Mouse (Mus musculus) myocyte (in vitro differentiated cells): ENCODE results near the gene Rbm17. TPM values are rescaled to one million over a fixed set of nuclear protein-coding genes. Genes with fewer than 3 reads are reported as not detected.
"Not testable (repeated sequence)": the region's sequence is repeated elsewhere in the genome, so short reads cannot be mapped to it uniquely, and the experiment has no call there.

Source experiments
- H3K27me3 ChIP-seq: one replicate; pipeline ENCODE4 v1.6.1; 2011; ENCODE audit not compliant: control insufficient read depth, insufficient read depth, insufficient read length
- H3K36me3 ChIP-seq: one replicate; pipeline ENCODE4 v1.6.1; 2011; ENCODE audit not compliant: control insufficient read depth, insufficient read depth
- H3K4me2 ChIP-seq: one replicate; pipeline ENCODE4 v1.6.1; 2011; ENCODE audit warnings: low read depth, control low read depth
- H3K4me3 ChIP-seq: one replicate; pipeline ENCODE4 v1.5.1; 2011; ENCODE audit warnings: mild to moderate bottlenecking, control low read depth, moderate library complexity
- H3K79me2 ChIP-seq: one replicate; pipeline ENCODE4 v1.6.1; 2011; ENCODE audit not compliant: control insufficient read depth, insufficient read depth
- H3ac ChIP-seq: one replicate; pipeline ENCODE4 v1.6.1; 2011; ENCODE audit not compliant: control insufficient read depth, insufficient read length
- CEBPB ChIP-seq: IDR thresholded peaks from 2 replicates; pipeline ENCODE4 v1.6.1; 2011; ENCODE audit warnings: mild to moderate bottlenecking, moderate library complexity; ENCODE audit not compliant: poor library complexity, insufficient read depth, severe bottlenecking
- E2F4 ChIP-seq: IDR thresholded peaks from one replicate; pipeline ENCODE4 v1.6.1; 2011; ENCODE audit warnings: mild to moderate bottlenecking, control low read depth, moderate library complexity; ENCODE audit not compliant: insufficient read depth
- MAX ChIP-seq: IDR thresholded peaks from one replicate; pipeline ENCODE4 v1.6.1; 2011; ENCODE audit warnings: low read depth, mild to moderate bottlenecking, control low read depth
- MYOD1 ChIP-seq, 3 experiments: IDR thresholded peaks; one replicate each; pipeline ENCODE4 v1.6.1; 2011; ENCODE audit warnings: control low read depth in 2 of 3, low read depth in 2 of 3, mild to moderate bottlenecking in 2 of 3, moderate library complexity in 1 of 3; ENCODE audit not compliant: insufficient read length in 2 of 3, control insufficient read depth in 1 of 3
- MYOG ChIP-seq, 3 experiments: IDR thresholded peaks; one replicate each; pipeline ENCODE4 v1.6.1; 2011; ENCODE audit warnings: control low read depth in 2 of 3, low read depth in 2 of 3, mild to moderate bottlenecking in 2 of 3; ENCODE audit not compliant: insufficient read length in 2 of 3, control insufficient read depth in 1 of 3, insufficient read depth in 1 of 3
- POLR2A ChIP-seq: IDR thresholded peaks from one replicate; pipeline ENCODE4 v1.6.1; 2011; ENCODE audit warnings: low read depth, mild to moderate bottlenecking, control low read depth, moderate library complexity; ENCODE audit not compliant: insufficient read length
- POLR2AphosphoS2 ChIP-seq: IDR thresholded peaks from one replicate; pipeline ENCODE4 v1.6.1; 2011; ENCODE audit warnings: low read depth, control low read depth; ENCODE audit not compliant: insufficient read length
- SRF ChIP-seq: IDR thresholded peaks from one replicate; pipeline ENCODE4 v1.6.1; 2011; ENCODE audit warnings: low read depth; ENCODE audit not compliant: control insufficient read depth, insufficient read length
- TCF12 ChIP-seq: IDR thresholded peaks from one replicate; pipeline ENCODE4 v1.6.1; 2011; ENCODE audit warnings: mild to moderate bottlenecking, control low read depth; ENCODE audit not compliant: poor library complexity, insufficient read depth, severe bottlenecking
- TCF3 ChIP-seq: IDR thresholded peaks from one replicate; pipeline ENCODE4 v1.6.1; 2011; ENCODE audit warnings: low read depth, control low read depth; ENCODE audit not compliant: insufficient read length
- USF1 ChIP-seq: IDR thresholded peaks from one replicate; pipeline ENCODE4 v1.6.1; 2011; ENCODE audit warnings: low read depth, mild to moderate bottlenecking, control low read depth, moderate library complexity
- polyA plus RNA-seq: library from polyadenylated mRNA; unstranded; fragments of >200 nt; fragmentation: generic; extraction: Trizol; gene quantifications from one replicate; pipeline ENCODE4 v1.2.1, GENCODE M21; 2012; ENCODE audit warnings: missing spikeins

Gene Rbm17
- polyA plus RNA-seq, 1 experiment, result 86.4 TPM

- no peak overlapping the region for H3K4me3 ChIP-seq
Measured at GRCm38 (mm10) chr2:11619598-11619997, 15.6 kb upstream of the Rbm17 start.

GRCm38 (mm10) chr2:11616846-11617245 is 12.9 kb upstream of the Rbm17 start:
- TF ChIP-seq USF1 (no peak), POLR2AphosphoS2 (no peak), MYOG (IDR thresholded peaks at IDR 0.05; ENCODE audit: control insufficient read depth in 1 of 3, insufficient read depth in 1 of 3, insufficient read length in 2 of 3, low read depth in 2 of 3) (no peak), MAX (no peak), TCF12 (no peak), CEBPB (no peak), TCF3 (no peak)
- no peaks in the 10 kb centered on the region for H3K36me3 ChIP-seq
- H3ac ChIP-seq, result no peak overlapping the region
- H3K4me3 ChIP-seq, result no peak overlapping the region
- H3K4me2 ChIP-seq, result no peak overlapping the region
- H3K79me2 ChIP-seq, result no peaks in the 10 kb centered on the region
- no peaks in the 10 kb centered on the region for H3K27me3 ChIP-seq

More at GRCm38 (mm10) chr2:11619598-11619997, 15.6 kb upstream of the Rbm17 start:
- Histone ChIP-seq H3K27me3 (no peaks in the 10 kb centered on the region), H3ac (no peak overlapping the region), H3K36me3 (no peaks in the 10 kb centered on the region), H3K4me2 (no peak overlapping the region), H3K79me2 (no peaks in the 10 kb centered on the region)
- TF ChIP-seq CEBPB (no peak), MAX (no peak), E2F4 (no peak)

GRCm38 (mm10) chr2:11612939-11613338 is 9.0 kb upstream of the Rbm17 start:
- not testable (repeated sequence) for H3K79me2 ChIP-seq, H3ac ChIP-seq, H3K4me3 ChIP-seq

GRCm38 (mm10) chr2:11606718-11607117 is 2.8 kb upstream of the Rbm17 start:
- H3K4me3 ChIP-seq, H3K27me3 ChIP-seq, H3K4me2 ChIP-seq, H3K36me3 ChIP-seq, H3ac ChIP-seq: not testable (repeated sequence)
- peaks cover 10% of the 10 kb centered on the region for H3K79me2 ChIP-seq

More at GRCm38 (mm10) chr2:11612939-11613338, 9.0 kb upstream of the Rbm17 start:
- not testable (repeated sequence) for H3K27me3 ChIP-seq, H3K36me3 ChIP-seq, H3K4me2 ChIP-seq

- Histone ChIP-seq H3K79me2 (peaks cover 28% of the 10 kb centered on the region), H3ac (no peak overlapping the region), H3K27me3 (peaks cover 4% of the 10 kb centered on the region), H3K4me2 (no peak overlapping the region), H3K36me3 (peaks cover 11% of the 10 kb centered on the region), H3K4me3 (no peak overlapping the region)
- no peak for TF ChIP-seq POLR2AphosphoS2
- TF ChIP-seq CEBPB, result no peak
Measured at GRCm38 (mm10) chr2:11604911-11605310, 958 bp upstream of the Rbm17 start.

GRCm38 (mm10) chr2:11602506-11603489 is 1.2 kb downstream of the Rbm17 start:
- H3K4me2 ChIP-seq, result peak overlapping the region; percentile 93

More at GRCm38 (mm10) chr2:11602506-11603489, 1.2 kb downstream of the Rbm17 start:
- peaks cover 46% of the 10 kb centered on the region for H3K79me2 ChIP-seq
- TF ChIP-seq POLR2AphosphoS2, result peak; percentile 81
- TF ChIP-seq SRF, result peak; percentile 75
- peak in 1 of 3 experiments; percentile 52 for TF ChIP-seq MYOG (IDR thresholded peaks at IDR 0.05; ENCODE audit: control insufficient read depth in 1 of 3, insufficient read depth in 1 of 3, insufficient read length in 2 of 3, low read depth in 2 of 3)
- no peak for TF ChIP-seq E2F4
- TF ChIP-seq MYOD1 (IDR thresholded peaks at IDR 0.05; ENCODE audit: control insufficient read depth in 1 of 3, insufficient read length in 2 of 3, low read depth in 2 of 3), result peak in 1 of 3 experiments; percentile 30
- TF ChIP-seq CEBPB, result no peak
- peak; percentile 91 for TF ChIP-seq POLR2A
- no peaks in the 10 kb centered on the region for H3K27me3 ChIP-seq
- peaks cover 31% of the 10 kb centered on the region for H3K36me3 ChIP-seq
- H3ac ChIP-seq, result peak overlapping the region; percentile 60
- peak overlapping the region; percentile 67 for H3K4me3 ChIP-seq
